Mouse (Mus musculus) T-cell, adult 2 months (primary cell): Measurements from ENCODE around the gene Hoxd8.

Experiments
- DNase-seq: peaks from one replicate; pipeline ENCODE4 v3.0.0; 2022; ENCODE audit warnings: low spot score

Gene Hoxd8

GRCm38 (mm10) chr2:74752431-74753174 is 48.2 kb downstream of the Hoxd8 start:
- DNase-seq: no peak

- no peak for DNase-seq
Measured at GRCm38 (mm10) chr2:74753175-74753523, 48.7 kb downstream of the Hoxd8 start.

GRCm38 (mm10) chr2:74753711-74754110 is 49.3 kb downstream of the Hoxd8 start:
- DNase-seq: no peak
